Mouse (Mus musculus) heart, embryonic 16.5 days (tissue): ENCODE data around the gene Tcl1b2. TPM values are rescaled to one million over a fixed set of nuclear protein-coding genes. Genes with fewer than 3 reads are reported as not detected.

Source experiments
- ATAC-seq: fragments of 200-750 bp; cut with Nextera tagmentation; replicated peaks from 2 replicates; pipeline ENCODE4 v1.8.0; 2017; ENCODE audit warnings: moderate number of reproducible peaks; ENCODE audit not compliant: insufficient read depth, low FRiP score; ENCODE audit errors: extremely low read depth
- H3K27ac ChIP-seq: fragments of 300-500 bp; sonication (generic); 2 replicates; pipeline ENCODE4 v1.5.1; 2014; ENCODE audit warnings: mild to moderate bottlenecking, low read length, control low read depth, moderate library complexity
- H3K27me3 ChIP-seq: fragments of 300-500 bp; sonication (generic); 2 replicates; pipeline ENCODE4 v1.6.1; 2014; ENCODE audit warnings: low read length, mixed read lengths; ENCODE audit not compliant: control insufficient read depth, insufficient read depth
- H3K36me3 ChIP-seq: fragments of 300-500 bp; sonication (generic); 2 replicates; pipeline ENCODE4 v1.6.1; 2014; ENCODE audit not compliant: control insufficient read depth, insufficient read depth
- H3K4me1 ChIP-seq: fragments of 300-500 bp; sonication (generic); 2 replicates; pipeline ENCODE4 v1.6.1; 2014; ENCODE audit warnings: low read length, mixed read lengths; ENCODE audit not compliant: control insufficient read depth, insufficient read depth
- H3K4me2 ChIP-seq: fragments of 300-500 bp; sonication (generic); 2 replicates; pipeline ENCODE4 v1.6.1; 2014; ENCODE audit warnings: low read depth, mild to moderate bottlenecking, control low read depth, low read length
- H3K4me3 ChIP-seq: fragments of 300-500 bp; sonication (generic); 2 replicates; pipeline ENCODE4 v1.5.1; 2014; ENCODE audit warnings: mild to moderate bottlenecking, control low read depth, low read length
- H3K9ac ChIP-seq: fragments of 300-500 bp; sonication (generic); 2 replicates; pipeline ENCODE4 v1.6.1; 2014; ENCODE audit warnings: low read length, control low read depth
- H3K9me3 ChIP-seq: fragments of 300-500 bp; sonication (generic); replicated peaks from 2 replicates; pipeline ENCODE4 v1.6.1; 2016; ENCODE audit warnings: low read length; ENCODE audit not compliant: control insufficient read depth
- WGBS: fragments of 180-500 bp; shearing (Covaris S2); extraction: QIAGEN DNeasy Blood & Tissue Kit; methylation state at CpG from one replicate; pipeline ENCODE4 v1.1.7; 2014; 5-methylcytosine and 5-hydroxymethylcytosine counted together
- polyA plus RNA-seq: library from polyadenylated mRNA; unstranded; fragments of >200 nt; fragmentation: Nextera tagmentation; extraction: Ambion mirVana; gene quantifications from 2 replicates; pipeline ENCODE4 v1.2.1, GENCODE M21; 2015

Gene Tcl1b2
- polyA plus RNA-seq = not detected in 2 replicates

- Histone ChIP-seq H3K36me3 (no peaks in the 10 kb centered on the region), H3K9me3 (no peaks in the 10 kb centered on the region), H3K27me3 (no peaks in the 10 kb centered on the region), H3K27ac (no peak within 1 kb of the TSS), H3K4me3 (no peak within 1 kb of the TSS), H3K4me1 (no peaks in the 10 kb centered on the region), H3K4me2 (no peak within 1 kb of the TSS), H3K9ac (no peak within 1 kb of the TSS)
- 64% methylated on average over 3 of the region's 3 CpGs for WGBS
- no peak for ATAC-seq
Measured at GRCm38 (mm10) chr12:105145714-105146113, at the start of gene Tcl1b2. Tcl1b2 (plus strand) TSS chr12:105146014.

- WGBS = 55% methylated on average over 9 of the region's 9 CpGs
- no peak for ATAC-seq
- H3K9ac ChIP-seq = no peak overlapping the region
- H3K4me3 ChIP-seq = no peak overlapping the region
- no peaks in the 10 kb centered on the region for H3K36me3 ChIP-seq
- H3K9me3 ChIP-seq = no peaks in the 10 kb centered on the region
- peaks cover 3% of the 10 kb centered on the region; the same call in 1 of the 2 replicates for H3K27me3 ChIP-seq
- no peaks in the 10 kb centered on the region for H3K4me1 ChIP-seq
- H3K27ac ChIP-seq = no peak overlapping the region
- no peak overlapping the region for H3K4me2 ChIP-seq
Measured at GRCm38 (mm10) chr12:105099466-105100044, 46.3 kb upstream of the Tcl1b2 start.

DNA sequence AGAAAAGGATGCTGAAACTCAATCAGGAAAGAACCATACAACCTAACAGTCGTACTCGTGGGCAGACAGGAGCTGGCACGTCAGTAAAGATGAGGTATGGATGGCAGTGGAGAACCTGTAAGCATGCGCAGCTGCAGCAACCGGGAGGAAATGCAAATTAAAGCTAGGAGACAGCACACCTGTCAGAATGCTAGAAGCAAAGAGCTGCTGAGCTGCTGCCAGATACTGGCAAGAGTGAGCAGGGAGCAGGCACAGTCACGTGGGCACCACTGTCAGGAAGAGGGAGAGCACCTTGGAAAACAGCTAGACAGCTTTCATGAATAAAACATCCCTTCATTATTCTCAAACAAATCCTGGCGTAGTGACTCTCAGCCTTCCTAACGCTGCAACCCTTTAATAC lies 42.9 kb upstream of the Tcl1b2 start:
- Histone ChIP-seq H3K4me2 (no peak overlapping the region), H3K9ac (no peak overlapping the region), H3K27me3 (peaks cover 3% of the 10 kb centered on the region; the same call in 1 of the 2 replicates), H3K36me3 (no peaks in the 10 kb centered on the region), H3K4me3 (no peak overlapping the region), H3K9me3 (no peaks in the 10 kb centered on the region), H3K4me1 (no peaks in the 10 kb centered on the region), H3K27ac (no peak overlapping the region)
- WGBS = 54% methylated on average over 8 of the region's 8 CpGs
- ATAC-seq = no peak

GRCm38 (mm10) chr12:105104036-105104435 lies 41.8 kb upstream of the Tcl1b2 start:
- H3K4me2 ChIP-seq = no peak overlapping the region
- H3K9me3 ChIP-seq = no peaks in the 10 kb centered on the region
- no peak for ATAC-seq
- 4% methylated on average over 4 of the region's 4 CpGs for WGBS
- no peak overlapping the region for H3K27ac ChIP-seq
- H3K36me3 ChIP-seq = no peaks in the 10 kb centered on the region
- peaks cover 2% of the 10 kb centered on the region for H3K4me1 ChIP-seq
- no peak overlapping the region for H3K4me3 ChIP-seq
- peaks cover 3% of the 10 kb centered on the region; the same call in 1 of the 2 replicates for H3K27me3 ChIP-seq
- H3K9ac ChIP-seq = no peak overlapping the region

- Histone ChIP-seq H3K27ac (no peak overlapping the region), H3K9me3 (no peaks in the 10 kb centered on the region), H3K9ac (no peak overlapping the region), H3K4me1 (peaks cover 9% of the 10 kb centered on the region), H3K4me2 (no peak overlapping the region), H3K4me3 (no peak overlapping the region), H3K36me3 (no peaks in the 10 kb centered on the region), H3K27me3 (peaks cover 3% of the 10 kb centered on the region; the same call in 1 of the 2 replicates)
- 75% methylated on average over 5 of the region's 5 CpGs for whole genome bisulfite sequencing
- ATAC-seq = no peak
Measured at GRCm38 (mm10) chr12:105105326-105105725, 40.5 kb upstream of the Tcl1b2 start.

GRCm38 (mm10) chr12:105108856-105109255 lies 37.0 kb upstream of the Tcl1b2 start:
- H3K4me1 ChIP-seq = peaks cover 9% of the 10 kb centered on the region
- H3K27me3 ChIP-seq = no peaks in the 10 kb centered on the region
- no peak overlapping the region for H3K27ac ChIP-seq
- no peak for ATAC-seq
- H3K9me3 ChIP-seq = no peaks in the 10 kb centered on the region
- no peak overlapping the region for H3K4me2 ChIP-seq
- H3K9ac ChIP-seq = no peak overlapping the region
- 90% methylated on average over 4 of the region's 4 CpGs for WGBS
- no peaks in the 10 kb centered on the region for H3K36me3 ChIP-seq
- no peak overlapping the region for H3K4me3 ChIP-seq

DNA sequence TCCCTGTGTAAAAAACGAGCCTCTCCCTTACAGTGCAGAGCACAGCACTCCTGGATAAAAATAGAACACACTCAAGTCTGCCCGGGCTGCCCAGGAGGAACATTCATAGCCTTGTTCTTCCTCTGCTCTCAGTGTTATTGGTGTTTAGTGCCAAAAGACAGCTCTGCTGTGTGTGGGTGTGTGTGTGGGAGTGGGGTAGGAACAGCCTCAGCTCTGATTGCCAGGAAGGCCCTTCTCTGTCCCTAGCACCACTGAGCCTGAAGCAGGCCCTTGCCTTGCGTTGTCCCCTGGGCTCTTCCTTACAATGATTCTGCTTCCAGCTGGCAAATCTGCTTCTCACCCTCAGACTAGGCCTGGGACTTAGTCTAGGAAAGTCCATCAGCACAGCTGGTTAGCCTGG lies 36.4 kb upstream of the Tcl1b2 start:
- WGBS = 28% methylated on average over 3 of the region's 3 CpGs

DNA sequence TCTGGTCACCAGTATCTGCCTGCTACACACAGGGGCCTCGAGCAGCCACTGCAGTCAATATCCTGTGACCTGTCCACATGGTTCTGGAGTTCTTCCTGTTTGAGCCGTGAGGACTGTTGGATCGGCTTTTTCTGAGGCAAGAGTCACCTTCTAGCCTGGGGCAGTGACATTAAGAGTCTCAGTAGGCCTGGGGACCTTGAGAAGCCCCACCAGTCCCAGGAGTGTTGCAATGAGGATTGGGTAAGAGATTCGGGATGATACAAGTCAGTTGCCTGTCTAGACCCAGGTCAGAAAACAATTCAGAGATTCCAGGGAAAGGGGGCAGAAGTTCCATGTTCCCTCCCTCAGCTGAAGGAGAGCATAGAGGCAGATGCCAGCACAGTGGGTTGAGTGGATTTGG lies 36.0 kb upstream of the Tcl1b2 start:
- Histone ChIP-seq H3K4me3 (no peak overlapping the region), H3K4me2 (no peak overlapping the region), H3K36me3 (no peaks in the 10 kb centered on the region), H3K27me3 (no peaks in the 10 kb centered on the region), H3K9ac (0 out of 2 replicates have a peak overlapping the region, but pooled peaks have one; percentile 5), H3K4me1 (peaks cover 9% of the 10 kb centered on the region), H3K27ac (peak overlapping the region; percentile 38; the same call in 1 of the 2 replicates), H3K9me3 (no peaks in the 10 kb centered on the region)
- ATAC-seq = no peak
- WGBS = 54% methylated on average over 4 of the region's 4 CpGs

More for the DNA sequence above, 36.4 kb upstream of the Tcl1b2 start:
- Histone ChIP-seq H3K27ac (peak overlapping the region; percentile 38; the same call in 1 of the 2 replicates), H3K4me2 (no peak overlapping the region), H3K9me3 (no peaks in the 10 kb centered on the region), H3K4me1 (peaks cover 9% of the 10 kb centered on the region), H3K4me3 (no peak overlapping the region), H3K9ac (0 out of 2 replicates have a peak overlapping the region, but pooled peaks have one; percentile 5), H3K36me3 (no peaks in the 10 kb centered on the region), H3K27me3 (no peaks in the 10 kb centered on the region)
- ATAC-seq = peak; percentile 35; the same call in 1 of the 2 replicates

- ATAC-seq = no peak
- H3K4me3 ChIP-seq = no peak overlapping the region
- H3K36me3 ChIP-seq = no peaks in the 10 kb centered on the region
- 35% methylated on average over 13 of the region's 13 CpGs for WGBS
- no peaks in the 10 kb centered on the region for H3K9me3 ChIP-seq
- H3K4me1 ChIP-seq = peaks cover 9% of the 10 kb centered on the region
- no peak overlapping the region for H3K9ac ChIP-seq
- no peak overlapping the region for H3K4me2 ChIP-seq
- H3K27me3 ChIP-seq = no peaks in the 10 kb centered on the region
- H3K27ac ChIP-seq = no peak overlapping the region
Measured at GRCm38 (mm10) chr12:105112321-105112988, 33.4 kb upstream of the Tcl1b2 start.
